Mouse (Mus musculus): ENCODE data around the gene Wdr47. TPM values are rescaled to one million over a fixed set of nuclear protein-coding genes. Genes with fewer than 3 reads are reported as not detected.
A peak's percentile ranks its signal among the peaks of the same experiment; 100 is the strongest.
"Not testable (repeated sequence)": the region's sequence is repeated elsewhere in the genome, so short reads cannot be mapped to it uniquely, and the experiment has no call there.

Gene Wdr47
- polyA plus RNA-seq, 1 experiment from 2014 or later: 10.8 TPM

DNA sequence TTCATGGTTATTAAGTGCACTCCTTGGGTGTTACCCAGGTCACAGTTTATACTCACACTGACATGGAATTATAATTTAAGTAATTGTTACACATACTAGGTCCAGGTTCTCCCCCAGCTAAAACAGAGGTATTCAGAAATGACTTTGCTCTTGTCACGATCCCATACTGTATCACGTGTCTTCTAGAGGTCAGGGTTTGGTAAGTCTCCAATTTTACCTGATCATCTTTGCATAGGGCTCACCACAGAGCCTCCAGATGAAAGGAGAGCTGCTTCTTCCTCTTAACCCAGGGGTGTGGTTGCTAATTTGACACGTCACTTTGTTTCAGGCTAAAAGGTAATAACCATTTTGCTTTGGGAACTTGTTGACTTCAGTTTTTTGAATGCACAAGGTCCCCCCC is 53.8 kb downstream of the Wdr47 start:
- Histone ChIP-seq H3K4me2 (no peak overlapping the region), H3K9me3 (no peaks in the 10 kb centered on the region)
- 83% methylated on average over 3 of the region's 3 CpGs for WGBS

DNA sequence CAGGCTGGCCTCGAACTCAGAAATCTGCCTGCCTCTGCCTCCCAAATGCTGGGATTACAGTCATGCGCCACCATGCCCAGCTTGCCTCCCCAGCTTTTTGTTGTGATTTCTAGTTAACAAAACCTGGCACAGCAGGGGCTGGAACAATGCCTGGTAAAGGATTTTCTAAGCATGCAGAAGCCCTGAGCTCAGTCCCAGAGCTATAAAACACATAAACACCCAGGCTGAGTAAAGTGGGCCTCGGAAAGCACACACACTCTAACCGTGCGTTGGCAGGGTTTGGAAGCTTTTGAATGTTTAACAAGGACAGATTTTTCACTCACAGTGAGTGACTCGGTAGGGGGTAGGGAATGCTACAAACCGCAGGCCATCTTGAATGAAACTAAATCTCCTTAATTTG is 55.0 kb downstream of the Wdr47 start:
- no peak overlapping the region for H3K4me2 ChIP-seq
- H3K9ac ChIP-seq: no peak overlapping the region
- peaks cover 5% of the 10 kb centered on the region; the same call in 1 of the 2 replicates for H3K36me3 ChIP-seq
- H3K9me3 ChIP-seq: no peaks in the 10 kb centered on the region
- no peak overlapping the region for H3K4me3 ChIP-seq
- no peak overlapping the region for H3K27ac ChIP-seq
- no peaks in the 10 kb centered on the region for H3K4me1 ChIP-seq
- H3K27me3 ChIP-seq: no peaks in the 10 kb centered on the region
- 56% methylated on average over 7 of the region's 7 CpGs for WGBS
- ATAC-seq (ENCODE audit: borderline replicate concordance, extremely low read depth, low FRiP score, low TSS enrichment): no peak

More for the DNA sequence above, 53.8 kb downstream of the Wdr47 start:
- Histone ChIP-seq H3K9ac (no peak overlapping the region), H3K27ac (no peak overlapping the region), H3K4me1 (no peaks in the 10 kb centered on the region), H3K27me3 (no peaks in the 10 kb centered on the region), H3K4me3 (no peak overlapping the region), H3K36me3 (peaks cover 5% of the 10 kb centered on the region; the same call in 1 of the 2 replicates)
- ATAC-seq (ENCODE audit: borderline replicate concordance, extremely low read depth, low FRiP score, low TSS enrichment): no peak

DNA sequence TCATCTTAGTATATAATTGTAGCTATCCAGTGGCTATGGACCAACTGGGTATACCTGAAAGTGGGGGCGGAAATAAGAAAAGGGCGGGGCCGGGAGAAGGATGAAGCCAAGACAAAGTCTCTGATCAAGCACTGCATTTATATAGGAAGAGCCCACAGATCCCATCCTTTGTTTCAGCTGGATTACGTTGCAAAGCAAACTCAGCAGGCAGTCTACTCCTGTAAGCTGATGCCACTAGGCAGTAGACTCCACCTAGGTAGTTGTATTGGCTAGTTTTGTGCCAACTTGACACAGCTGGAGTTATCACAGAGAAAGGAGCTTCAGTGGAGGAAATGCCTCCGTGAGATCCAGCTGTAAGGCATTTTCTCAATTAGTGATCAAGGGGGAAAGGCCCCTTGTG is 56.6 kb downstream of the Wdr47 start:
- ATAC-seq (ENCODE audit: borderline replicate concordance, extremely low read depth, low FRiP score, low TSS enrichment); H3K4me2 ChIP-seq; H3K36me3 ChIP-seq; H3K27ac ChIP-seq; H3K9me3 ChIP-seq; H3K4me1 ChIP-seq; H3K4me3 ChIP-seq; H3K27me3 ChIP-seq; H3K9ac ChIP-seq: not testable (repeated sequence)
- 46% methylated on average over 5 of the region's 5 CpGs for WGBS

DNA sequence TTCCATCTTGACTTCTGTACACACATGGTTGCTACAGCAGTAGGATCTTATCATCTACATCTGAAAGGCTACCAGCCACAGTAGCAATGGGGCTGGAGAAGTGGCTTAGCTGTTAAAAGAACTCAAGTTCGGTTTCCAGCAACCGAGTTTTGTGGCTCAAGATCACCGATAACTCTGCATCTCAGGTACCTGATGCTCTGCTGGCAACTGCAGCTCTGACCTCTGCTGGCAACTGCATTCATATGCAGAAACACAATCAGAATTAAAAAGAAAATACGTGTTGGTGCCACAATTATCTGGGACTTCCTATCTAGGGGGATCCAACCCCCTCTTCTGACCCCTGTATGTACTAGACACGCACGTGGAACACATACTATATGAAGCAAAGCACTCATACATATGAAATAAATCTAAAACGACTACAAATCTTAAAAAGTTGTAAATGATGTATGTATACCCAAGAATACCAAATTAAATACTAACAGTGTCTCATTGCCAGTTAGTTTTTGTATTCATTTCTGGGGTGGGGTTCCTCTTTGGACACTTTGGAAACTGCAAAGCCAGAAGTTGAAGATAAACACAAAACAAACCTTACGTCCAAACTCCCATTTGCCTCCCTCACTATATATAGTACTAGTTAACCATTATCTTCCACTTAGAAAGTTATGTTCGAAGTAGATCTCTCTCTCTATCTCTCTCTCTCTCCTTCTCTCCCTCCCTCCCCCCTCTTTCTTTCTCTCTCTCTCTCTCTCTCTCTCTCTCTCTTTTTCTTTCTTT is 62.0 kb downstream of the Wdr47 start:
- Histone ChIP-seq H3K4me2 (peak overlapping the region; percentile 69), H3K4me1 (peaks cover 16% of the 10 kb centered on the region), H3K9ac (no peak overlapping the region), H3K27me3 (no peaks in the 10 kb centered on the region), H3K4me3 (peak overlapping the region; percentile 97), H3K9me3 (no peaks in the 10 kb centered on the region), H3K36me3 (no peaks in the 10 kb centered on the region), H3K27ac (no peak overlapping the region)
- ATAC-seq (ENCODE audit: borderline replicate concordance, extremely low read depth, low FRiP score, low TSS enrichment): no peak
- 17% methylated on average over 9 of the region's 9 CpGs for WGBS

DNA sequence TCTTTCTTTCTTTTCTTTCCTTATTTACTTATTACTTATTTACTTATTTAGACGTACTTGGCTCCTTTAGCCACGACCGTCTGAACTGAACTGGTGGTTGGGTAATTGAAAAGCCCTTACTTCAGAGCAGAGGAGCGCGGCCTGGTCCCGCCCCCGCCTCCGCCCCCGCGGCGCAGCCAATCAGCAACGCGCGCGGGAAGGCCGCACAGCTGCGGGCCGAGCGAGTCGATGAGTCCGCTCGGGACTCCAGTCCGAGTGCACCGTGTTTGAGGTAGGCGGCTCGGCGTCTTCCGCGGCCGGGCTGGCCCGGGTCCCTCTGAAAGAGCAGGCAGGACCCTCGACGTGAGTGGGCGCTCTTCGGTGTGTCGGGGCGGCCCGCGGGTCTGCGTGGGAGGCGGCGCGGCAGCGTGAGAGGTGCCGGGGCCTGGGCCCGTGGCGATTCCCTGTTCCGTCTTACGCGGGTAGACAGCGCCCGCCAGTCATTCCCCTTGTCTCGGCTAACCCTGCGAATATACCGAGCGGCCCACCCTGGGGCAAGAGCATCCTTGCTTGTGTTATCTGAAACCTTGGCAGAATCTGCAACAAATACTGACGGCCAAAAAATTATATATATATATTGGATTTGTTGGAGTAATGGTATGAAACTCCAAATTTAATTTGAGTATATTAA is 62.8 kb downstream of the Wdr47 start, which contains the start of gene Clcc1:
Gene Clcc1, plus strand, starts transcription at position 204 of the 670 bp plus-strand sequence.
- Histone ChIP-seq H3K27ac (peak within 1 kb of the TSS; percentile 86), H3K4me3 (peak within 1 kb of the TSS; percentile 97), H3K4me1 (peaks cover 16% of the 10 kb centered on the region), H3K36me3 (no peaks in the 10 kb centered on the region), H3K27me3 (no peaks in the 10 kb centered on the region), H3K4me2 (peak within 1 kb of the TSS; percentile 69), H3K9me3 (no peaks in the 10 kb centered on the region), H3K9ac (peak within 1 kb of the TSS; percentile 89)
- under 1% methylated on average over 57 of the region's 57 CpGs for WGBS
- ATAC-seq (ENCODE audit: borderline replicate concordance, extremely low read depth, low FRiP score, low TSS enrichment): peak; percentile 98

DNA sequence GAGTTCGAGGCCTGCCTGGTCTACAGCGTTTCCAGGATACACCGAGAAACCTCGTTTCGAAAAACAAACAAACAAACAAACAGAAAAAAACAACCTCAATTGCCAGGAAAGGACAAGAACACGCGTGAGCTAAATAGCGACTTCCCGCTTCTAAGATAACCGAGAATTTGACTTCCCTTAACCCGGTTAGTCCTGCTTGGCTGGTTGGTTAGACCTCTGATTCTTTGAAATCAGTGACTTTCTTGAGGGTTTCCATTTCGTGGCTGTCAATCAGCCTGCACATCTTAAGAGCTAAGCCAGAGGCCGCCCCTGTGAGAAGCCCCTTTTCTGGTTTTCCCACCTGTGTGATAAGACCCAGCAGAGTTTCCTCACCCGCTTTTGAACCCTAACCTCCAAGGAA is 63.5 kb downstream of the Wdr47 start:
- Histone ChIP-seq H3K4me3 (peak overlapping the region; percentile 97), H3K4me2 (peak overlapping the region; percentile 69), H3K9ac (peak overlapping the region; percentile 89), H3K27me3 (no peaks in the 10 kb centered on the region), H3K4me1 (peaks cover 16% of the 10 kb centered on the region), H3K9me3 (no peaks in the 10 kb centered on the region), H3K36me3 (no peaks in the 10 kb centered on the region), H3K27ac (peak overlapping the region; percentile 86)
- WGBS: 11% methylated on average over 14 of the region's 14 CpGs
- ATAC-seq (ENCODE audit: borderline replicate concordance, extremely low read depth, low FRiP score, low TSS enrichment): no peak

DNA sequence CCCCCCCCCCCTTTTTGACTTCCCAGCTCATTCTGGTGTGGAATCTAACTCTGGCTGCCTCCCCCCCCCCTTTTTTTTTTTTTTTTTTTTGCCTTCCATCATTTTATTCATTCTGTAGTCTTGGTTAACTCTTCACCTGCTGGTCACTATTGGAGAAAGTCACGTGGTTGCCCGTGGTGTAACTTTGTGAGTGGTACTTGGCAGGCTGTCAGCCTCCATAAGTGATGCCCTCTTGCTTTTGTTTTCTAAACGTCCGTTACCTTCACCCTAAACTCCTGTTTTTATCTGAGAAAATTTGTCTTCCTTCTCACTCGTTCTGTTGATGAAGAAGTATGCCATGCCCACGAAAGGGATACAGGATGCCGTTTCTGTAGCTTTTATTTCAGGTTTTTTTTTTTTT is 64.4 kb downstream of the Wdr47 start:
- no peak overlapping the region for H3K27ac ChIP-seq
- WGBS: 82% methylated on average over 7 of the region's 7 CpGs
- H3K36me3 ChIP-seq: no peaks in the 10 kb centered on the region
- H3K4me3 ChIP-seq: no peak overlapping the region
- H3K9me3 ChIP-seq: no peaks in the 10 kb centered on the region
- H3K9ac ChIP-seq: no peak overlapping the region
- peak overlapping the region; percentile 69; the same call in 1 of the 2 replicates for H3K4me2 ChIP-seq
- no peak for ATAC-seq (ENCODE audit: borderline replicate concordance, extremely low read depth, low FRiP score, low TSS enrichment)
- no peaks in the 10 kb centered on the region for H3K27me3 ChIP-seq
- peaks cover 16% of the 10 kb centered on the region for H3K4me1 ChIP-seq

DNA sequence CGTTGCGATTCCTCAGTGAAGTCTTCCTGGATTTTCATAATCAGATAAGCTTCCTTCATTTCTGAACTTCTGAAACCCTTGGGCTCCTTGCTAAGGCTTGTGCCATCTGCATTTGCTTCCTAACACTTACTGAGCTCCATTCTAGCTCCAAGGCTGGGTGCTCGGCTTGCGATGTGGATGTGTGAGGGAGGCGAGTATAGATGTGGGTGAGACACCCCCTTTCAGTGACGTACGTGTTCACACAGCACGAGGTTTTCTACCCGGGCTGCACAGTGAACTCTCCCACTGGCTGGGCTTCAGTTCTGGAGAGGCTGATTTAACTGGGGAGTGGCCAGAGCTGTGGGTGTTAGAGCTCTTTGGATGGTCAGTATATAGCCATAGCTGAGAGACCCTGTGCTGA is 67.5 kb downstream of the Wdr47 start:
- WGBS: 90% methylated on average over 9 of the region's 9 CpGs
- no peaks in the 10 kb centered on the region for H3K27me3 ChIP-seq
- no peak overlapping the region for H3K27ac ChIP-seq
- H3K36me3 ChIP-seq: peaks cover 22% of the 10 kb centered on the region
- peaks cover 10% of the 10 kb centered on the region for H3K4me1 ChIP-seq
- no peak overlapping the region for H3K9ac ChIP-seq
- no peak overlapping the region for H3K4me2 ChIP-seq
- no peaks in the 10 kb centered on the region for H3K9me3 ChIP-seq
- no peak overlapping the region for H3K4me3 ChIP-seq
- no peak for ATAC-seq (ENCODE audit: borderline replicate concordance, extremely low read depth, low FRiP score, low TSS enrichment)

DNA sequence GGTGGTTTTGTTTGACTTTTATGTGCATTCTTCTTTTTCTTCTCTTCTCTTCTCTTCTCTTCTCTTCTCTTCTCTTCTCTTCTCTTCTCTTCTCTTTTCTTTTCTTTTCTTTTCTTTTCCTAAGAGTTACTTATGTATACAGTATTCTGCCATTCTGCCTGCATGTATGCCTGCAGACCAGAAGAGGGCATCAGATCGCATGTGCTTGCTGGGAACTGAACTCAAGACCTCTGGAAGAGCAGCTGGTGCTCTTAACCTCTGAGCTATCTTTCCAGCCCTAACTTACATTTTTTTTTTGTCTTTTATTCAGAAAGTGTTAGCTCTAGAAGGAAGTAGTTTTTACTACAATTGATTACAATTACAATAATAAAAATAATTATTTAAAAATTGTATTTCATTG is 69.9 kb downstream of the Wdr47 start:
- ATAC-seq (ENCODE audit: borderline replicate concordance, extremely low read depth, low FRiP score, low TSS enrichment): no peak
- no peak overlapping the region for H3K4me2 ChIP-seq
- no peak overlapping the region for H3K4me3 ChIP-seq
- H3K27ac ChIP-seq: no peak overlapping the region
- no peak overlapping the region for H3K9ac ChIP-seq
- H3K27me3 ChIP-seq: no peaks in the 10 kb centered on the region
- peaks cover 37% of the 10 kb centered on the region for H3K36me3 ChIP-seq
- WGBS: 74% methylated on average over 1 of the region's 1 CpGs
- H3K9me3 ChIP-seq: no peaks in the 10 kb centered on the region
- no peaks in the 10 kb centered on the region for H3K4me1 ChIP-seq

DNA sequence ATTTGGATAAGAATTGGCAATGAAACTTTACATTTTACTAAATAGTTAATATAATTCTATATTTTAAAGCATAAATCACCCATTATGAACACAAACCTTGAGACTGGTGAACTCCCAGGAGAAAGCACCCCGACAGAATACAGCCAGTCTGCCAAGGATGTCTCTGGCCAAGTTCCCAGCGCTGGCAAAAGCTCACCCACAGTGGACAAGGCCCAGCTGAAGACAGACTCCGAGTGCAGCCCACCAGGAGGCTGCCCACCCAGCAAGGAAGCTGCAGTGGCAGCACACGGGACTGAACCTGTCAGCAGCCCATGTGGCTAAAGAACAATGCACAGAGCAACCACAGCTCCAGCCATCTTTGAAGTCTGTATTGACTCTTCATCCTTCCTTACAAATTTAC is 85.5 kb downstream of the Wdr47 start:
- Histone ChIP-seq H3K9ac (no peak overlapping the region), H3K4me2 (no peak overlapping the region), H3K4me1 (no peaks in the 10 kb centered on the region), H3K36me3 (peaks cover 86% of the 10 kb centered on the region), H3K4me3 (no peak overlapping the region), H3K9me3 (no peaks in the 10 kb centered on the region), H3K27me3 (no peaks in the 10 kb centered on the region), H3K27ac (no peak overlapping the region)
- WGBS: 69% methylated on average over 4 of the region's 4 CpGs
- no peak for ATAC-seq (ENCODE audit: borderline replicate concordance, extremely low read depth, low FRiP score, low TSS enrichment)

DNA sequence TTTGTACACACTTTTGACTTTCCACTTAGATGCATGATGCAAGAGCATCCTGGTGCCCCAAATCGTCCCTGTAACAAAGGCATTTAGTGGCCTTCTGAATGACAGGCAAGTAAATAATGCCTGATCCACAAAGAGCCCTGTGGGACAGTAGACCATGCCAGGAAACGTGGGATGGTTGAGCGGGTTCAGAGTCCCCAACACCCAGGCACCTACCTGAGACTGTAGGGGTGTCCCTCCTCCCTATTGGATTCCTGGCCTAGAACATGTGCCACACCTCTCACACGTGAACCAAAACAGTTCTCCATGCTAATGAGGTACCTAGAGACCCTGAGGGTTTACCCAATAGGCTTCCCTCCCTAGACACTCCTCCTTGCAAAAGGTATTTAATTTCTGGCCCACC is 89.9 kb downstream of the Wdr47 start:
- Histone ChIP-seq H3K4me2 (no peak overlapping the region), H3K27me3 (no peaks in the 10 kb centered on the region), H3K9me3 (no peaks in the 10 kb centered on the region), H3K9ac (no peak overlapping the region), H3K36me3 (peaks cover 83% of the 10 kb centered on the region), H3K4me3 (no peak overlapping the region), H3K27ac (no peak overlapping the region), H3K4me1 (no peaks in the 10 kb centered on the region)
- ATAC-seq (ENCODE audit: borderline replicate concordance, extremely low read depth, low FRiP score, low TSS enrichment): no peak
- 77% methylated on average over 4 of the region's 4 CpGs for WGBS

DNA sequence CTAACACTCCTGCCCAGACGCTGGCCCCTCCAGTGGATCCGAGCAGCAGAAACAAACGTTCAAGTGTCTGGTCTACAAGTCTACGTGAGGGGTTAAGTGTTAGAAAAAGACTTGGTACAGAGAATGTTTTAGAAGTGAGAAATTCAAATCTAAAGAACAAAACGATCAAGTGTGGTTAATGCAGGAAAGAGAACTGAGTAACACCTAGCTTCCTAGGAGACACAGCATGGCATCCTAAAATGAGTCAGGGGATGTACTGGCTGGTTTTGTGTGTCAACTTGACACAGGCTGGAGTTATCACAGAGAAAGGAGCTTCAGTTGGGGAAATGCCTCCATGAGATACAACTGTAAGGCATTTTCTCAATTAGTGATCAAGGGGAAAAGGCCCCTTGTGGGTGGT is 92.5 kb downstream of the Wdr47 start:
- peaks cover 78% of the 10 kb centered on the region for H3K36me3 ChIP-seq

More for the DNA sequence above, 92.5 kb downstream of the Wdr47 start:
- H3K27me3 ChIP-seq; H3K27ac ChIP-seq; H3K4me3 ChIP-seq; H3K9ac ChIP-seq; ATAC-seq (ENCODE audit: borderline replicate concordance, extremely low read depth, low FRiP score, low TSS enrichment); H3K4me2 ChIP-seq; H3K4me1 ChIP-seq; H3K9me3 ChIP-seq: not testable (repeated sequence)
- WGBS: 77% methylated on average over 5 of the region's 5 CpGs

Measured in lung, embryonic 15.5 days (tissue).